Mouse (Mus musculus) heart, adult 9 months (tissue): ENCODE measurements at regions not wholly inside any gene's neighbourhood (a gene's known extent, or its start where the extent isn't known, plus 50 kb on each side); places are given as distances from the start of the nearest gene placed in this dataset.

Experiments used
- DNase-seq, 2 experiments: peaks; one replicate each; pipeline ENCODE4 v3.0.0; 2022; ENCODE audit warnings: low spot score in 2 of 2

DNA sequence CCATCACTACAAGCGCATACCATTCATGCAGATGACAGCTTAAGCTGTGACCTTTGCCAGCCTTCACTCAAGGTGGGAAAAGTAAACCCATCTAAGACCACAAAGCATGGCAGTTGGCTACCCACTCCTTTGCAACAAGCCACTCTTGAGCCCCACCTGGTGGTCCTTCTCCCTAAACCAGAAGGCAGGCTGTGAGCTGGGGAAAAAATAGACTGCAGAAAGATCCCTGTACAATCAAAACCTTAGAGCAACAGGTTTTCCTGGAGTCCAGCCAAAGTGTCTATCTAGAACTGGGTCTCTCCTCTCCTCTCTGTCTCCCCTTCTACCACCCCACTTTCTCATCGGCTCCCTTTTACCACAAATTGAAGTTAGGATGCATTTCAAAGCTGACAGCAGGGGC is 407.2 kb downstream of the Pdcd6ip start:
- DNase-seq = no peak

DNA sequence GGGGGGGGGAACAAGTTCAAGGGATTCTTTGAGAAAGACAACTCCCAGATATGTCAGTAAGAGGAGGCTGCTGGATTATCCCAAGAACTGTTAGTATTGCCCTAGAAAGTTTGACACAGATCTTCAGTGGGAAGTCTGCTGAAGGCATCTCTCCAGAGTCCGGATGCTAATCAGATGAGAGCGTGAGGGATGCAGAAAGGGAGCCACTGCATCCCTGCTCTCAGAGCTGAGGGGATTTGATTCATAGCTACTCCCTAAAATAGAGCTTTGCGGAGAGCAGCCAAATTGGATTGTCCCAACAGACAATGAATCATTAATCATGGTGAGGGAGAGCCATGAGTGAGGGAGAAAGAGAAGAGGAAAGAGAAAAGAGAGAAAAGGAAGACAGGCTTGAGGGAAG is 408.2 kb downstream of the Pdcd6ip start:
- no peak for DNase-seq

DNA sequence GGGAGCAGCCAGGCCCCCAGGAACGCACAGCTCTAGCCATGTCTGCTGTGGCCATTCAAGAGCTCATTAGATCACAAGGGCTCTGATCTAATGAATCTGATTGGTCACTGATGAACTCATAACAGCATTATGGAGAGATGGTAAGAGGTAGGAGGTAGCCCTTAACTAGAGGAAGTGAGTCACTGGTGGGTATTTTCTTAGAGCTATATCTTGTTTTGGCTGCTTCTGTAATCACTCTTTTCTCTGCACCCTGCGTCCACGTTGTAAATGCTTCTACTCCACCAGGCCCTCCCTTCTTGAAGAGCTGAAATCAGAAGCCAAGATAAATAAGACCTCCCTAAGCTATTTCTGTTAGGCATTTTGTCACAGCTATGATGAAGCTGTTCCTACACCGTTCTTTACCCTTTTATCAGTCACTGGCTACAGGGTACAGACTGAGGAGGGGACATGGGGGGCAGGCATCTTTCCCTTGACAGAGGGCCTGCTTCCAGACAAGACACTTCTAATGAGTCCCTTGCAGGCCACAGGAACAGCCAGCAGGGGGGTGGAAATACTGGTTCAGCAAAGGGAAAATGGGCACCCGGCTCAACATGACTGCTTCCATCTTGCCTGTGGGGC is 412.1 kb downstream of the Pdcd6ip start:
- no peak for DNase-seq

DNA sequence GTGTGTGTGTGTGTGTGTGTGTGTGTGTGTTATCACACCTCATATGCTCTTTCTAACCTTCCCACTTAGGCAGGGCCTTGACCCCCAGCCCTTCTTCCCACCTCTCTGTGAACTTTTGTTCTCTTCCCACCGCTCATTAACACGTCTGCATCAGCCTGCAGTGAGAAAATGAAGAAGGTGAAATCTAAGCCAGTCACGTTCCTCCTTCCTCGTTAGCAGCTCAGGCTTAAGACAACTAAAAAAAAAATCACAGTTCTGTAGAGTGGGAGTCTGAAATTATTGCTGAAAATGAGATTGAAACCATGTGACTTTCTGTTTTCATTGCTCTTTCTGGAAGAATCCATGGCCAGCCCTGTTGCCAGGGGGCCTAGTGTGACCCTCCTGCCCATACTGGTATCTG is 420.7 kb downstream of the Pdcd6ip start:
- DNase-seq = no peak

DNA sequence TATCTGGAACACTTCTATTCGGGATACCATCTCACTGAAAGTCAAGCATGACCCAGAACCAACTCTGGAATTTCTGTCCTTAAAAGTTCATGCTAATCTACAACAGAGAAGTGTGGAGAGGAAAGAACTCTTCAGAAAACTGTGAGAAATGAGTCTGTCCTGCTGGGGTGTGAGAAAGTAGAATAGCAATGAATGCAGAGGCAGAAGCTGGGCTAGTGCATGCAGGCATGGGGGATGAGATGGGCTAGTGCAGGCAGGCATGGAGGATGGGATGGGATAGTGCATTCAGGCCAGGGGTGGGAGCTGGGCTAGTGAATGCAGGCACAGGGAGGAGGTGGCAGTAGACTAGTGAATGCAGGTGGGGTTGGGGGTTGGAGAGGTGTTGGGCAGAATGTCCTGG is 424.8 kb downstream of the Pdcd6ip start:
- no peak for DNase-seq

DNA sequence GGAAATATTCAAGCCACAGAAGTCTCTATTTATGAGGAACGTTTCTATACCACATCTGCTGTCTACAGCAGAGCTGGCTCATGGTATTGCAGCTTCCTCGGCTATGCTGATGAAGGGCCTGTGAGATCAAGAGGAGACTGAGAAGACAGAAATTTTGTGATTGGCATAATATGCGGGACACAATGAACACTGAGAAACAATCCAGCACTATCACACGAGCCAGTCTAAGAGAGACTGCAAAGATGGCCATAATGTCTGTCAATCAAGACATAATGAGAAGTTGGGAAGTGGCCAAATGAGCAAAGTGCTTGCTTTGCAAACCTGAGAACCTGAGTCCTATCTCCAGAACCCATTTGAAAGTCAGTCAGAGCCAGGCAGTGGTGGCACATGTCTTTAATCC is 437.5 kb downstream of the Pdcd6ip start:
- no peak for DNase-seq

DNA sequence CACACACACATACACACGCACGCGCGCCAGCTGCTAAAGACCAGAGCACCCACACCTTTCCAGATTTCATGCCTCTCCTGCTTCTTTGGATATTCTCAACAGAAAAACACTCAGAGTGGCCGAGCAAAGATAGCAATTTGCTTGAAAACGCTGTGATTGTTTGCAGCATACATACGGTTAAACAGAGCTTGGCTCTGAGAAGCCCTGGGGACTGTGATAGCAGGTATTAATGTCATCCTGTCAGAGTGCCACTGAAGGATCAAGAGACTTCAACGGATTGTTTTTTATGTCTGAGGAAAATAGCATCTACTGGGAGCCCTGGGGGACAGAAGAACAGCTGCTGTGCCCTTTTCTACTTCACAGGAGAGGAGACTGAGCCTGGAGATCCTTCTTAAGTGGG is 440.4 kb downstream of the Pdcd6ip start:
- no peak for DNase-seq

DNA sequence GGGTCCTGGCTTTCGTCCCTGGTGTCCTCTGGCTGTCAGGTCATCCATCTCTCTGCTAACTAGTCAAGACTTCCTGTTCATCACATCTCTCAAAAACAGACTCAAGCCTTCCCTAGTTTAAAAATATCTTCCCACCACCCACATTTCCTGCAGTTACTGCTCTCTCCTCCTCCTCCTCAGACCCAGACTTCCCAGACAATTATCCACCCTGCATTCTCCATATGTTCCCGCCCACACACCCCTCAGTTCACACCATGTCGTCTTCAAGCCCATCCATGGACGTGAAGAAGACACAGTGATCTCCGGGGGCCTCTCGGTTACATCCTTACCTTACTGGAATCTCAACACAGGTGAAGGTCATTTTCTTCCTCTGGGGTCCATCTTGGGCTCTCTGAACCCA is 444.4 kb downstream of the Pdcd6ip start:
- no peak for DNase-seq

DNA sequence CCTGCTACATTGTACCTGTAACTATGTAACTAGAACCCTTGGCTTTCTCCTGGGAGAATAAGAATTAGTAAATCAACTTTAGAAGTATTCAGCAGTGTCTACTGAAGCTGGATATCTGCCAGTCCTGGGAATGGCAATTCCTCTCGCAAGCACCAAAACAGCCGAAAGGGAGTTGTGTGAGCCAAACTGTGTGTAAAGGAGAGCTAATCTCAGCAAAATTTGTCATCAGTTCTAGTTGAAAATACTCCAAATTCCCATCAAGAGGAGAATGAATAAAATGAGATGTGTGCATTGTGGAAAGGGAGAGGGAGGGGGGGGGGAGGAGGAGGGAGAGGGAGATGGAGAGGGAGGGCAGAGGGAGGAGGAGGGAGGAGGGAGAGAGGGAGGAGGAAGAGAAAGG is 447.8 kb downstream of the Pdcd6ip start:
- DNase-seq = no peak

DNA sequence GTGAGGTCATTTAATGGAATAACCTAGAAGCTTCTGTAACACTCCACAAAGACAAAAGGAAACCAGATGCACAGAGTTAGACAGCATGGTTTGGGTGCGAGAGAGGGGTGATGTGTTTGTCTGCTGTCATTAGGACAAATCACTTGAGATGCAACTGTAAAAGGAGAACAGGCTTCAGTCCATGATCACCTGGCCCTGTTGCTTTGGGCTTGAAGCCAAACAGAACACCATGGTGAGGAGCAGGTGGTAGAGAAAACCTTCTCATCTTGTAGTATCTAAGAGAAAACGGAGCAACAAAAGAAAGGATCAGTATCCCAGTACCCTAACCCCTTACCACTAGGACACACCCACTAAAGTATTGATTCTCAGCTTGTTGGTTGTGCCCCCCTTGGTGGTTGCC is 449.5 kb downstream of the Pdcd6ip start:
- DNase-seq = no peak

DNA sequence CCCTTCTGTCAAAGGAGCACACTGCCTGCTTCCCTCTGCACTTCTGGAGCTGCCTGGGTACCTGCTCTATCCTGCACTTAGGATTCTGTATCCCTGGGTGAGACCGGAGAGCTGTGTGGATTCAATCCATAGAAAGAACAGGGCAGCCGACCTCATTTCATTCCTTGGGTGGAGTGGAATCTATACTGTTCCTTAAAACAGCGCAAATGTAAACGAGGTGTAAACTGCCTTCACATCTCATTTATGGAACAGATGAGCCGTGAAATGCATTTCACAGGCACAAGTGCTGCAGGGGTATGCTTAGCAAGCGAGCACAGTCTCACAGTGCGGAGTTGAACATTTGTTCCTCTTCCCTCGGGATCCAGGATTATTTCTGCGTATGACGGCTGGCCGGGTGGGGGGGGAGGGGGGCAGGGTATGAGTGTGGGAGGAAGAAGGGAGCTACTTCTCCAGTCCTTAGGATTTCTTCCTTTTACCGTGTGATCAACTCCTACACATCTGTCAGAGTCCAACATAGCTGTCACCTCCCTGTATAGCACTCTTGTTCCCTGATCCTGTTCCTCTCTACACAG is 459.3 kb downstream of the Pdcd6ip start:
- no peak for DNase-seq

DNA sequence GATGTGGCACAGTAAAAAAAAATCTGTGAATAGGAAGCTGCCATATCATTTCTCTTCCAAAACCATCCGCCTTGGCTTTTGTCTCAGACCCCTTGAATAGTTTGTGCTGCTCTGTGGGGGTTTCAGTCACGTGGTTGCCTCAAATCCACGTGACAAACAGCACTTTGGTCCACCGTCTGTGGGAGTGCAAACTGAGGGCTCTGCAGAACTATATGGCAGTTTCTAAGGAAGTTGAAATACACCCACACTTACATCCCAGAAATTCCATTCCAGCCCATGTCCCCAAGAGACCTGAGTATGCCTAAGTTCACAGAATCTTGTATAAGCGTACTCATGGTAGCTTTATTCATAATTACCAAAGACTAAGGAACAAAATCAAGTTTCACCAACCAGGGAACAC is 460.1 kb downstream of the Pdcd6ip start:
- DNase-seq = no peak

DNA sequence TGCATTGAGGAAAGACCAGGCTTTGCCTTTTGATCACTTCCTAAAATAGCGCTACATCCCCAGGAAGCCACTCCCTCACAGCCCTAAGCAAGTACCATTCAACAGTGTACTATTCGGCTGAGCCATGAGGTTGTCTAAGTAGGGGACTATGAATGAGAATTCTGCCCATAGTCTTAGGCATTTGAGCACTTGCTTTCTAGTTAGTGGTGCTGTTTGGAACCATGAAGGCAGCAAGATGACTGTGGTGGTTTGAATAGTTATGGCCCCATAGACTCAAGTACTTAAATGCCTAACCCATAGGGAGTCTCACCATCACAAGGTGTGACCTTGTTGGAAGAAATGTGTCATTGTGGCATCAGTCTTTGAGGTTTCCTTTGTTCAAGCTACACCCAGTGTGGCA is 464.2 kb downstream of the Pdcd6ip start:
- no peak for DNase-seq

DNA sequence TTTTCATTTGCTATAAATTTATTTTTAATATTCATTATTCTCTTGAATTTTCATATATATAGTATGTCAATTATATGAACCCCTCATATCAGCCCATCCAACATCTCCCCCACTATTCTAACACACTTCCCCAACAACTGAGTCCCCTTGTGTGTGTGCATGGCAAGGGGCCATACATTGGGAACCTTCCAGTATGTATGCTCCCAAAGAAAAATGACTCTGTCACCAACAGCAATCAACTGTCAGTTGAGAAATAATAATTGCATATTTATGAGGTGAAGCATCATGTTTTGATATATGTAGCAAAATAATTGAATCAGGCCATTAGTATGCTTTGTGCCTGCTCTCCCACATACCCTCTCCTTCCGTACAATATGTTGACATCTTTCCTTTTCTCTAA is 474.7 kb downstream of the Pdcd6ip start:
- no peak for DNase-seq

DNA sequence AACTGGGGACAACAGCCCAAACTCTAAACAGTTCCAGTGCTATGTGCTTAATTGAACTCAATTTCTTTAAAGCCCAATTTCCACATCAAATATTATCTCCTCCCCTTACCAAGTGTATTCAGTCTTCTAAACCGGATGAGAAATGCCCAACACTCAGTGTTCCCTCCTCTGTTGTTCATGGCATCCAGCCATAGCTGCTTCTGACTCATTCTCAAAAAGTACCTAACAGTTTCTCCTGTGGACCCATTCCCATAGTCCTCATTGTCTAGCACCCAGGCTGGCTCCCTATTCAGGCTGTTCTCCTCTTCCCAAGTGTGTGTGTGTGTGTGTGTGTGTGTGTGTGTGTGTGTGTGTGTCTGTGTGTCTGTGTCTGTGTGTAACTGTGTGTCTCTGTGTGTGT is 478.7 kb downstream of the Pdcd6ip start:
- no peak for DNase-seq

DNA sequence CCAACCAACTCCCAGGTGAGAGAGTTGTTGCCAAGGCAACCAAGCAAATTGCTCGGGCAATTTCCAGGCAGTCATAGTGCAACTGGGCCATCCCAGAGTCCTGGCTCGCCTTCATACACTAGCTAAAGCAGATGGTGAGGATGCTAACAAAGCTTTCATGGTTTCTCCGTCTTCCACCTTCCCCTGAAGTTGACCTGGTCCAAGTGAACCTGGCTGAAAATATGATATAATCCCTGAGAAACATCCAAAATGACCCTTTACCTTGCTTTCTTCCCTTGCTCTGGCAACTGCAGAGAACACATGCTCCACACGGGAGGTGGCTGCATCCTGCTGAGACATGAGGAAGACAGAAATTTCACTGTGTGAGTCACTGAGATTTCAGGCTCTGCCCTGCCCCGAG is 494.1 kb downstream of the Pdcd6ip start:
- no peak for DNase-seq

DNA sequence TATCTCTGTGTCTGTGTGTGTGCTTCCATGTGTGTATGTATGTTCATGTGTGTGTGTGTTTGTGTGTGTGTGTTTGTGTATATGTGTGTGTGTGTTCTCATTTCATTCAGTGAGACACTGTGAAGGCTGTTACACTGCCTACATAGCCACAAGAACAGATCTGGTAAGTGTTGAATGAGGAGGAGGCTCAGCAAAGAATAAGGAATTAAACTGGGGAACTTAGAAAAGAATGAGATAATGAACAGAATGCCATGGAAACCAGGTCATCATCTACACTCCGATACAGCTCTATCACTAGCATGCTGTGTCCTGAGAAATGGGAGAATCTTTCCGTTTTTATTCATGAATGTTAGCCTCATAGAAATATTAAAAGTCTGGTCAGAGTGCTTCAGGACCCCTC is 495.7 kb downstream of the Pdcd6ip start:
- no peak for DNase-seq

DNA sequence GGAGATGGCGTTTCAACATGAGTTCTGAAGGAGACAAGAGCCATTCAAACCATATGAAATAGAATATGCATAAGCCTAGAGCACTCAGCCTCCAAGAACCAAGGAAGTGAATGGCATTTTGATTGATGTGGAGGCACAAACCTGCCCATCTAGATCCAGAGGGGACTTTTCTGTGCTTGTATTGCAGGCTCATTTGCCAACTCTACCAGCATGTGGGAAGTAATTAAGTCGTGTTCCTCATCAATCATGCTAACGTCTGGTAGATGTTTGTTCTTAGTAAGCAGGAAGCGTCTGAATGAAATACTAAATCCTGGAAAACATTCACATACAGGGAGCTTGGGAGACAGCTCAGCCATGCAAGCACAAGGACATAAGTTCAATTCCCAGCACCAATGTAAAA is 499.9 kb downstream of the Pdcd6ip start:
- DNase-seq = no peak

DNA sequence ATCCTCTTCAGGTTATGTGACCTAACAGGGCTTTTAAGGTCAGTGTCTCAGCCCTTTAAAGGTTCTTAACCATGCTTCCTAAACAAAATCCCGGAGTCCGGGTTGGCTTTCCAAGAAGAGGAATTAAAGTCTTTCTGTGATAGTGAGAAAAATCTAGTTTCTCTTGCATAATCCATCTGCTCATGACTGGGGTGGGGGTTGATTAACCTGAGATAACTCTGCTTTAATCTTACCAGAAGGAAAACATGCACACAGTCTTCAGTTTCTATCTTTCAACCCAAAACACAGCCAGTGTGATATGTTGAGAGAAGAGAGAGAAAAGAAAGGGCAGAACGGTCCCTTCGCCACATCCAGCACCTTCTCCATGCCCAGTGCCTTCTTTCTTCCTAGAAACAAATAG is 508.8 kb downstream of the Pdcd6ip start:
- no peak for DNase-seq

DNA sequence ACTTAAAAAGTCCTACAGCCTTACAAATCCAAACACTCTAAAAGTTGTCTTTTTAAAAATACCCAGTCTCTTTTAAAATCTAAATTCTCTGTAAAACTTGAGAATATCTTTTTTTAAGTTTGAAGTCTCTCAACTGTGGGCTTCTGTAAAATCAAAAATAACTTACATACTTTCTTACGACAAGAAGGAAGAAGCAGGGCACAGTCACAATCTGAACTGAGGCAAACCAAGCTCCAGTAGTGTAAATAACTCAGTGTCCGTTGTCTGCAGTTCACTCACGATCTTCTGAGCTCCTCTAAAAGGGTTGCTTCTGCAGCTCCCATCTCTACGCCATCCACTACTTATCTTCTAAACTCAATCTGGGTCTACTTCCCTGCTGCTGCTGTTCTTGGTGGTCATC is 512.5 kb downstream of the Pdcd6ip start:
- DNase-seq = no peak

DNA sequence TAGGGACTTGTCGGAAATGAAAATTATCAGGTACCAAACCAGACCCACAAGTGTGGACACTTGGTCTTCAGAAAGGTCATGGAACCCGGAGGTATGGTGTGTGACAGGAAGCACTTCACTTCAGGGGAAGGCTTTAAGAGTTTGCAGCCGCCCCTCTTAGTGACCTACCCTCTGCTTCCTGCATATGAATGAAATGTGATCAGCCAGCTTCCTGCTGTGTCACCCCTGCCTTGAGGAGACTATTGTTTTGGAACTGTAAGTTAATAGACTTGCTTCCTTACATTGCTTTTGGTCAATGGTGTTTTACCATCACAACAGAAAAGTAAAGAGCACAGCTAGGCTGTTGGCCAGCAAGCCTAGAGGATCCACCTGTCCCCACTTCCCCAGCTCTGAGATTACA is 515.3 kb downstream of the Pdcd6ip start:
- no peak for DNase-seq

DNA sequence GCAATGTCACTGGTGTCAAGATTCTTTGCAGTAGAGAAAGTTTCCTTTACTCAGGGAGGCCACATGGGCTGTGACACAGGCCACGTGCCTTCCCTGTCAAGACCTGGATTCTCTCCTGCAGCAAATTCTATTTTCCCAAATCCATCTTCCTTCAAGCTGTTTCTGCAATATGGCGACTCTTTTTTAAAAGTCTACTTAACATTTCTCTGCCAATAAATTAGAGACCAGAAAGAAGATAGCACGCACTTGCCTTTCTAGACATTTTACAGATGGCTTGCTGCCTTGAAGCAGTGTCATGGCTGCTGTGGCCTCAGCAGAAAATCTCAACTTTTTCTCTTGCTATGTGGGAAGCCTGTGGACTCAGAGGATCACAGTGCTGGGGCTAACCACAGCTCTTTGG is 516.9 kb downstream of the Pdcd6ip start:
- DNase-seq = no peak

DNA sequence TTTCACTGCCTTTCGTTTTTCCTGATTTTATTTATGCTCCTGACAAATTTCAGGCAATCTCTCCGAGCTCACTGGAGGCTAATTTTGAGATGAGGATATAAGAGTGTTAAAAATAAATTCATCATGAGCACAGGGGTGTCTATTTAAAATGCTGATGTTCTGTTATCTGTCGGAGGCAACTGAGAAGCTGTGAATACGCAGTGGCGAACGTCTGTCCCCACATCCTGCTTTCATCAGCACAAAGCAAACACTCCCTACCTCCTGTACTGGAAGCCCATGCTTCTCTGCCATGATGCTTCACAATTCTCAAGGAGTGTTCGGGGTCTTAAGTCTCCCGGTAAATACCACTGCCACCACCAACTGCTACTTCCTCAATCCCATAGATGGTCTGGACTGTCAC is 526.9 kb downstream of the Pdcd6ip start:
- no peak for DNase-seq

DNA sequence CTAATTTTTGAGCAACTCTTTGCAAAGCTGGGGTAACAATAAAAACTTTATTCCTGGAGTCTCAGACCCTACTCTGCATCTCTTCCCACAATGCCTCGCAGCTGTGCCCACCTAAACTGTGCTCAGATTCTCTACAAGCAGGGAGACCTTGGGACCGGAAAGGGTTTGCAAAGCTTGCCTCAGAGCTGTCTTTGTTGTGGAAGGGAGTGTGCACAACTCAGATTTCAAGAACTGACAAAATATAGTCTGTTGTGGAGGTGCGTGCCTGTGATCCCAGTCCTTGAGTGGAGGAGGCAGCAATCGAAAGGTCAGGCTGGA is 530.2 kb downstream of the Pdcd6ip start:
- no peak for DNase-seq
